Mouse (Mus musculus) kidney, postnatal 36 days (tissue): Measurements from ENCODE around the gene Sgcd.

ENCODE experiments used
- DNase-seq, 2 experiments: peaks; one replicate each; pipeline ENCODE4 v3.0.0; 2021 to 2022; ENCODE audit warnings: mixed read lengths in 2 of 2

Gene Sgcd

DNA sequence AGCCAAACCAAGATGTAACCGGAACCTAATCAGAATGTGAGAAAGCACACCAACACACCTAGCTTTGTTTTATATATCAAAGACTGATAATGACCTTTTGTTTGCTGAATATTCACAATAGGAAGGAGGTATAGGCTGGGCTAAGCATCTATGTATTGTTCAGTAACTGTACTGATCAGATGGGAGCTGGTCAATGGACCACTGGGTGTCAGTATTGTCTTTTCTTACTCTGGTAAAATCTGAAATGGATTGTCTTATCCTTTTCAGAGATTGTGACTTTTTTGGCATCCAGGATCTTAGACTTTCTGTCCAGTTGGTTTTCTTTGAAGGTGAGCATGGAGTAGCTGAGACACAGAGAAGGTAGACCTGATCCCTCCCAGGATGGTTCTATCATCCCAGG, 1068.5 kb downstream of the Sgcd start:
- DNase-seq = peak in 1 of 2 experiments; percentile 6

DNA sequence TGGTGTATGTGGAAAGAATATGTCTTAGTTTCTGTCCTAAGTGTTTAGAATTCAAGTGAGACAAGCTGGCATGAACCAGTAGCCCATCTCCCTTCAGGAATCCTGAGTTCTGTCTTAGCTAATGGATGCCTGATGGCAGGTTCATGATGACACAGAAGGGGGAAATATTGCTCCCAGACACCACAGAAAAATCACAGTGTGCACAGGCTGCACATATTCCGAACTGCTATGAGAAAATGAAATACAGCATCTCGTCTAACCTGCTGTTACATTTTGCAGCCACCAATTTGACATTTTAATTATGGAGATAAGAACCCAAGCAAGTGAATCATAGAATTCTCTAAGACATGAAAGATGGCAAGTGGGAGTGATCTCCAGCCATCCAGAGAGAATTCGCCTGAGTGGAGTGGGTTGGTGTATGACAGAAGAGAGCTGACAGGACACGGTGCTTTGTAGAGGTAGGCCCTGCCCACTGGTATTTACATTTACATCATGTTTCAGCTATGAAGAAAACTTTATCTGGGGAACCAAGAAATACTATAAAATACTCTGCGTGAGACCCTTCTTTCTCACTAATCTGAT, 1076.0 kb downstream of the Sgcd start:
- no peak for DNase-seq

DNA sequence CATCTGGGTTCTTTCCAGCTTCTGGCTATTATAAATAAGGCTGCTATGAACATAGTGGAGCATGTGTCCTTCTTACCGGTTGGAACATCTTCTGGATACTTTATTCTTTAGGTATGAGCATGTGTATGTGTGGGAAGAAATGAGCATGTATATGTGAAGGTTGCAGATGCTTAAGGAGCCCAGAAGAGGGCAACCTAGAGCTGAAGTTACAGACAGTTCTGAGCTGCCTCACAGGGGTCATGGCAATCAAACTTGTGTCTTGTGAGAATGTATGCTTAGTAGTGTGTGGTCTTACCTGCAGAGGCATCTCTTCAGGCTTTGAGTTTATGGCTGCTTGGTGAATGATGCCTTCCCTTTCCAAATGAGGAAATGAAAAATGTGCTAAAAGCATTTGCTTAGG, 1084.5 kb downstream of the Sgcd start:
- no peak for DNase-seq

- no peak for DNase-seq
Observed at GRCm38 (mm10) chr11:46889093-46889492, 1099.7 kb downstream of the Sgcd start.

GRCm38 (mm10) chr11:46882456-46882855, 1106.3 kb downstream of the Sgcd start:
- DNase-seq = no peak

DNA sequence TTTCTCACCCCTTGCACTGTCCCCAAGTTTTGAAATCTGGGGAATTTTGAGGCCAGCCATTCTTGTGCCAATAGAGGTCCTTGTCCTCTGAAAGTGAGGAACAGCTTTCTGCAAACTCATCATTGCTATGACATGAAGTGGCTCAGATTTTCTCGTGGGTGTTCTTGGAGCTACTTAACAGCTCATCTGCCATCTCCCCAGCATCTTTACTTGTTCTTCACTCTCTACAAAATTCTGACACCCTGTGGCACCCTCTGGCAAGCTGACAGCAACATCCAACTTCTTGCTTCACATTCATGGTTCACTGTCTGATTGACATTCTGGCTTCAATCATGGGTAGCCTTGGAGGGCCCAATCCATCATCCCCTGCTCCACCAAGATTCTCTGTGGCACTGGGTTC, 1113.0 kb downstream of the Sgcd start:
- DNase-seq = no peak

DNA sequence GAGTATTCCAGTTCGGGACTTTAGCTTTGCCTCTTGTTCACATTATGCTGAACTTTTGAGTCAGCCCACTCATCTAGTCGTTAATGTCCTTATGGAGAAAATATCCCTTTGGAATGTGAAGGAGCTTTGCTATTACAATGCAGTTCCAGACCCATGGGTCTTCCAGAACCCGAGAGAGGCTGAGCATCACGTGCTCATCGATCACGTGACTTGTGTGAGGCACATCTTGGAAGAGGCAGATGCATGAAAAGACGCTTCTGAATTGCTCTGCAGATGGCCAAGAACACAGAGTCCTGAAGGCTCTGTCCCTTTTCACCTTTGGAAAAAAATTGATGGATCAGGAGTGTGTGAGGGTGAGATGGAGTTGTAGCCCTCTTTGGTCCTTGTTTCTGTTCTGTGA, 1120.2 kb downstream of the Sgcd start:
- no peak for DNase-seq

GRCm38 (mm10) chr11:46864809-46865208, 1124.0 kb downstream of the Sgcd start:
- peak; percentile 14 to 50 for DNase-seq

GRCm38 (mm10) chr11:46848221-46848971, 1140.4 kb downstream of the Sgcd start:
- peak in 1 of 2 experiments; percentile 6 for DNase-seq

DNA sequence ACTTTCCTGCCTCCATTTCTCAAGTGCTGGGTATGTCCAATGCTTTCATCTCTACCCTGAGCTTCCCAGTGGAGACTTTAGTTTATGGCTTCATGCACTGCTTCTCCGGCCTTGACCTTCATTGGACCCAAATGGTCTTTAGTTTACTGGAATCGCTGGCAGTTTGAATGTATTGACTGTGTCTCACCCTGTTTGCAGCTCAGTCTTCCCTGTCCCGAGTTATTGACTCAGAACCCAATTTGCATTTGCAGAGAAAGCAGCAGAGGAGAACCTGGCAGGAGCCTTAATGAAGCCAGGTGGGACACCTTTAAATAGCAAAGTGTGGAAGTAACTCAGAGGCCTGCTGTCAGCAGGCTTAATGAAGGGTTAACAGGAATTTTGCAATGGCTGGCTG, 1140.9 kb downstream of the Sgcd start:
- no peak for DNase-seq

- peak; percentile 49 to 50 for DNase-seq
Observed at GRCm38 (mm10) chr11:46846661-46847060, 1142.1 kb downstream of the Sgcd start.
